Comparison of ENCODE assay signal across 29 mouse cellular contexts in genomic region chr2:170107791-170108190, GRCm38 (mm10).
"Had no signal": no experiment of that assay in that cellular context is flagged by ENCODE, and none has a peak within 500 bp of the region (broad histone marks: within the 10 kb centered on the region; RNA-seq: fewer than 3 reads in every experiment).

No protein-coding gene starts in this region.

- H3K27ac ChIP-seq: embryonic facial prominence, embryonic 12.5 days; embryonic facial prominence, embryonic 13.5 days; embryonic facial prominence, embryonic 15.5 days; forebrain, embryonic 10.5 days; forebrain, embryonic 12.5 days; forebrain, embryonic 13.5 days; forebrain, embryonic 15.5 days; gastrocnemius, adult 2 months; heart, adult 2 months; heart, embryonic 10.5 days had no signal

- H3K9ac ChIP-seq: embryonic facial prominence, embryonic 12.5 days; embryonic facial prominence, embryonic 13.5 days; embryonic facial prominence, embryonic 15.5 days; forebrain, embryonic 12.5 days; forebrain, embryonic 13.5 days; forebrain, embryonic 15.5 days; forebrain, postnatal 0 days had no signal

- H3K4me1 ChIP-seq: embryonic facial prominence, embryonic 12.5 days; embryonic facial prominence, embryonic 15.5 days had no signal

- H3K27me3 ChIP-seq: embryonic facial prominence, embryonic 12.5 days; embryonic facial prominence, embryonic 13.5 days; embryonic facial prominence, embryonic 15.5 days; forebrain, embryonic 12.5 days; forebrain, embryonic 13.5 days; forebrain, embryonic 15.5 days had no signal

- H3K9me3 ChIP-seq: embryonic facial prominence, embryonic 12.5 days; embryonic facial prominence, embryonic 13.5 days; embryonic facial prominence, embryonic 15.5 days; forebrain, embryonic 10.5 days; forebrain, embryonic 12.5 days; forebrain, embryonic 13.5 days; forebrain, embryonic 15.5 days; heart, embryonic 10.5 days had no signal

- H3K4me3 ChIP-seq: embryonic facial prominence, embryonic 12.5 days; embryonic facial prominence, embryonic 13.5 days; embryonic facial prominence, embryonic 15.5 days; erythroblast, embryonic 14.5 days; forebrain, embryonic 10.5 days; forebrain, embryonic 12.5 days; forebrain, embryonic 13.5 days; forebrain, embryonic 15.5 days; gastrocnemius, adult 2 months; heart, adult 2 months; heart, embryonic 10.5 days had no signal

- H3K4me2 ChIP-seq: embryonic facial prominence, embryonic 12.5 days; embryonic facial prominence, embryonic 13.5 days; embryonic facial prominence, embryonic 15.5 days; forebrain, embryonic 12.5 days; forebrain, embryonic 13.5 days; forebrain, embryonic 15.5 days; heart, embryonic 11.5 days had no signal

- ATAC-seq: forebrain, embryonic 13.5 days; forebrain, embryonic 14.5 days; forebrain, embryonic 15.5 days; forebrain, embryonic 16.5 days; forebrain, postnatal 0 days had no signal

- DNase-seq: cerebellum, adult 2 months; cerebellum, adult 8-10 months; cerebellum, adult 9-10 months; cerebellum, adult 9-11 months; cerebellum, postnatal 10 days; cerebellum, postnatal 14 days; cerebellum, postnatal 25 days; cerebellum, postnatal 36 days; embryo, embryonic 11 days; forebrain, postnatal 0 days; gastrocnemius, adult 2 months; gastrocnemius, postnatal 10 days; gastrocnemius, postnatal 14 days; gastrocnemius, postnatal 25 days; gastrocnemius, postnatal 36 days; heart, adult 18-20 months; heart, adult 2 months had no signal
